Mouse (Mus musculus) spleen, adult 12 weeks (tissue): ENCODE results near the gene Rab4b.

ENCODE experiments used
- DNase-seq: peaks from one replicate; pipeline ENCODE4 v3.0.0; 2022; ENCODE audit warnings: low spot score

The Rab4b gene

DNA sequence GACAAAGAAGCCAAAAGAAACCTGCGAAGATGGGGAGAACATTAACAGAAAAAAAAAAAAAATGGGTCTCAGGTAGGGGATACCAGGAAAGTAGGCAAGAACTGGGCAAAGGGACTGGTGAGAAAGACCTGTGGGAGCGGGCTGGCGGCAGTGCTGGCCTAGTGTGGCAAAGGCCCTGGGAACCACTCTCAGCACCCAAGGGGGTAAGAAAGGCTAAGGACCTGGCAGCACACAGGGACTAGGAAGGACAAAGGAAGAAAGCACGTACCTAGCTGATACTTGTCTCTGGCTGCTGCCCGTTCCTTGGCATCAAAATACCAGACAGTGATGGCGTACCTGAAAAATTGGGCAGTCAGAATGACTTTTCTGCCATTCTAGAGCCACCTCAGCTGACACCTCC, 19.4 kb downstream of the Rab4b start:
- no peak for DNase-seq

DNA sequence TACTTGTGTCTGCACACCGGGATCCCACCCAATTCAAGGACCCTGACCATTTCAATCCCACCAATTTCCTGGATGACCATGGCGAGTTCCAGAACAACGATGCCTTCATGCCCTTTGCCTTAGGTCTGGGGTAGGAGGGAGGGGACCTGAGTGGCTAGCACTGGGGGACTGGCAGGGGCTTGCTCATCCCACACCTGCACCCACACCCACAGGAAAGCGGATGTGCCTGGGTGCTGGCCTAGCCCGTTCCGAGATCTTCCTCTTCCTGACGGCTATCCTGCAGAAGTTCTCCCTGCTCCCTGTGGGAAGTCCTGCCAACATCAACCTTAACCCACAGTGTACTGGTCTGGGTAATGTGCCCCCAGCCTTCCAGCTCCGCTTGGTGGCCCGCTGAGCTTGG, 20.5 kb downstream of the Rab4b start:
- DNase-seq, result no peak

DNA sequence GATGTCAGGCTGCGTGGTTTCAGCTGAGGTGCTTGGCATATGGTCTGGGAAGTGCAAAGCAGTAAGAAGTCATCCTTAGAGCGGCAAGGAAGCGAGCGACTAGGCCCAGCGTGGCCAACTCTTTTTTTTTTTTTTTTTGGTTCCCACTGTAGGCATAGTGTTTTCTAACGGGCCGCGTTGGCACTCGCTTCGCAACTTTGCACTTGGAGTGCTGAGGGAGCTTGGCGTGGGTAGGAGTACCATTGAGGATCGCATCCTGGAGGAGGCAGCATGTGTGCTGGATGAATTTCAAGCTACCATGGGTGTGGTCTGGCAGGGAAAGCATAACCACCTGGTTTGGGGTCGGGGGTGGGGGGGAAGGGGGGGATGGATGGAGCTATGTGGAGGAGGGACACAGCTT, 22.7 kb downstream of the Rab4b start:
- DNase-seq, result no peak

DNA sequence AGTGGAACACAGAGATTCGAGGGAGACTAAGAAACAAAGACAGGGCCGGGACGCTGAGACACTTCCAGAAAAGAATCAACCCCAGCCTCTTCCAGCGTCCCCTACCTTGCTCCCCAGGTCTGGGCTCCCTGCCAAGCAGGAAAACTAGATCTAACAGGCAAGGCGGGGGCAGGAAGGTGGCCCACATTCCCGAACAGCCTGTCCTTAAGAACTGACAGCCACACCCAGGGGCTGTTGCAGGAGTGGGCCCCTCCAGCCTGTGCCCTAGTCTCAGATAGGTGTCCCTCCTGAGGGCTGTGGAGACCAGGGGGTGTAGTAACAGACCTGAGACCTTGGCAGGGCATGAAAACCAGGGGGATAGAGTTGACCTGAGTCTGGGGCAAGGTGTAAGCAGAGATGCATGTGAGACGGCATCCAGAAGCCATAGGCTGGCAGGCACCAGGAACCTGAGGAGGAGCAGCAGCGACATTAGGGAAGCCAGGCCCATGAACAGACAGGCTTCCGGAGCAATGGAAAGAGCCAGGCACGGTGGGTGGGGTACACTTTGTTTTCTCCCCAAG, 25.4 kb downstream of the Rab4b start, which contains the start of gene Cyp2t4:
Cyp2t4 (plus strand) TSS at position 510 of the 560 bp plus-strand sequence.
- no peak for DNase-seq

DNA sequence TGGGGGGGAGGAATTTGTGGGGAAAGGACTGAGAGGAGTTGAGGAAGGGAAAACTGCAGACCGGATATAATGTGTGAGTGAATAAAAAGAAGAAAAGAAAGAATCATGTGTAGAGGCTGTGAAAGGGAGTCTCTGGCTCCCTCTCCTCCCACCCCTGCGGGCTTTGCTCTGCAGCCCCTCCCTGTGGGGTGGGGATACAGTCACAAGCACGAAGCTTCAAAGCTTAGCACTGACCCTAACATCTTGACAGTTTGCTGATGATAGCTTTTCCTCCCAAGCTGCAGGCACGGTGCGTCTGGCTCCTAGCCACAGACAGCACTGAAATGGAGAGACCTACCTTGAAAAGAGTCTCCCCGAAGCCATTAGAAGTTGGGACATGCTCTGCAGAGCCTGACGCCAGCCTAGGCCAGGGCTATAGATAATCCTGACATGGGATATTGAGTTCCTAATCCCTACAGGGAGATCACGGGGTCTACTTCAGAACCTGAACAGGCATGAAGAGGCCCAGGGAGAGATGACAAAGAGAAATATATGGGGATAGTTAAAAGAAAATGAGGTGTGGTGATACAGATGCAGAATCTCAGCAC, 42.2 kb downstream of the Rab4b start:
- no peak for DNase-seq

DNA sequence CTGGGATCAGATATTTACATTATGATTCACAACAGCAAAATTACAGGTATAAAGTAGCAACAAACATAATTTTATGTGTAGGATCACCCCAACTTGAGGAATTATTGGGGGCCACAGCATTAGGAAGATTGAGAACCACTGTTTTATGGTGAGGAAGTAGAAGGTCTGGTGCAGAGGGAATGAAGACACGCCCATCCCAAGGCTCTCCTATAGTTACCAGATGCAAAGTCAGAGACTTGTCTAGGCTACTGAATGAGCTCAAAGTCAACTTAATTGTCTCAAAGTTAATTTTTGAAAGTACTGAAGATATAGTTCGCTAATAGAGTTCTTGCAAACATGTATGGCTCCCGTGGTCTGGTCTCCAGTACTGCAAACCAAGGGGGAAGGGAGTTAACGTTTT, 44.9 kb downstream of the Rab4b start:
- no peak for DNase-seq

DNA sequence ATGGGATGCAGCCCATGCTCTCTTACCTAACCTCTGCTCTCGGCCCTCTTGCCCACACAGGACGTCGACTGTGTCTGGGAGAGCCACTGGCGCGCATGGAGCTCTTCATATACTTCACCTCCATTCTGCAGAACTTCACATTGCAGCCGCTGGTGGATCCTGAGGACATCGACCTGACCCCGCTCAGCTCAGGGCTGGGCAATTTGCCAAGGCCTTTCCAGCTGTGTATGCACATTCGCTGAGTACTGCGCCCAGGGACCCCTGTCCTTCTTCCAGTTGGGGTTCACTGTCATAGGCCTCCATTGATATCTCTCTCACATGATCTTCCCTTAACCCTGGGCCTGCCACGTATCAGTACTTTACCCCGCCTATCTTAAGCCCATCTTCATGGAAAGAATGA, 45.5 kb downstream of the Rab4b start:
- DNase-seq, result no peak

DNA sequence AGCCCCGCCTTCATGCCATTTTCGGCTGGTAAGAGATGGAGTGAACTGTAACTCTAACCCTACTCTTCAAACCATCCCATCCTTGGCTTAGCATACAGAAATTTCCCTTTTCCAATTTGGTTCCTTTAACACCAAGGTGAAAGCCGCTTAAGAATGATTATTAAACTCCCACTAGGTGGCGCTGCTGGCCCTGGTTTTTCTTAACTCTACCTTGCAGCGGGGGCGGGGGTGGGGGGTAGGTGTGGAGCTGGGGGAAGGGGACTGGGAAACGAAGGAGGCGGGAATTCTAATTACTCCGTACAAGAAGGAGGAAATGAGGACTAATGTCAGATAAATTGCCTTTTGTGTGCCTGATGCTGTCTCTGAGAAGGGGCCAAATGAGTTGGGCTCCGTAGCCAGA, 46.1 kb downstream of the Rab4b start:
- DNase-seq, result no peak

DNA sequence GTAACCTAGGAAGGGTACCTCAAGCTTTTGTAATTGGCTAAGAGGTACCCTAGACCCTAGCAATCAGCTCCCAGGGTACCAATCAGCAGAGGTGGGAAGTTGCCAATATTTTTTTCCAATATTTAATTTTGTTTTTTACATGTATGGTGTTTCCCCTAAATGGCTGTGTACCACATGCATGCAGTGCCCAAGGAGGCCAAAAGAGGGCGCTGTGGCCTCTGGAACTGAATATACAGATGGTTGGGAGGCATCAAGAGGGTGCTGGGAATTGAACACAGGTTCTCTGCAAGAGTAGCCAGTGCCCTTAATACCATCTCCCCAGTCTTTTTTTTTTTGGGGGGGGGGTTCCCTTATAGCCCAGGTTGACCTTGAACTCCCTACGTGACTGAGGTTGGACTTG, 47.3 kb downstream of the Rab4b start:
- no peak for DNase-seq

DNA sequence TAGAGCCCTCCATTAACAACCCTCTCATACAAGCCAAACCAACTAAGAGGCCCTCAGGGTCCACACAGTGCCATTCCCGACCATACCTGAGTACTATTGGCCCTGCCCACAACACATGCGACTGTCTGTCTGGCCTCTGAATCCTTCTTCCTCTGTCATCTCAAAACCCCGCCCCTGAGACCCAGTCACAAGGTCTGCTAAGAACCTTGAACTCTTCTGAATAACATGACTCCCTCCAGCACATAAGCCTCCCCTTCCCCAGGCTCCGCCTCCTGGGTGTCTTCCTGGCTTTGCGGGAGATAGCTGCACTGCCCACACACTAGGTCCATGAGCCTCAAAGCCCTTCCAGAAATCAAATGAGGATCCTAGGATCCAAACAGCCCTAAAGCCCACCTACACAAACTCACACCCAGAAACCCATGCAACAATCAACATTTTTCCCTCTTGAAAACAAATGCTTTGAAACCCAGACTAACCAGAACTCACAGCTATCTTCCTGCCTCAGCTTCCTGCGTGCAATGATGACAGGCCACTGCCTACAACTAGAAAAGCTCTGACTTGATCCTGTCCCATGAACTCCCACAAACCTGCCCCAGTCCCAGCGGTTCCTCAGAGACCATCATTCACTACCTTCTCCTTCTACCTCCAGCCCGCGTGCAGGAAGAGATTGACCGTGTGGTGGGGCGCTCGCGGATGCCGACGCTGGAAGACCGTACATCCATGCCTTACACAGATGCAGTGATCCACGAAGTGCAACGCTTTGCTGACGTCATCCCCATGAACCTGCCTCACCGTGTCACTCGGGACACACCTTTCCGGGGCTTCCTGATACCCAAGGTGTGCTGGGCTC, 48.0 kb downstream of the Rab4b start:
- no peak for DNase-seq

DNA sequence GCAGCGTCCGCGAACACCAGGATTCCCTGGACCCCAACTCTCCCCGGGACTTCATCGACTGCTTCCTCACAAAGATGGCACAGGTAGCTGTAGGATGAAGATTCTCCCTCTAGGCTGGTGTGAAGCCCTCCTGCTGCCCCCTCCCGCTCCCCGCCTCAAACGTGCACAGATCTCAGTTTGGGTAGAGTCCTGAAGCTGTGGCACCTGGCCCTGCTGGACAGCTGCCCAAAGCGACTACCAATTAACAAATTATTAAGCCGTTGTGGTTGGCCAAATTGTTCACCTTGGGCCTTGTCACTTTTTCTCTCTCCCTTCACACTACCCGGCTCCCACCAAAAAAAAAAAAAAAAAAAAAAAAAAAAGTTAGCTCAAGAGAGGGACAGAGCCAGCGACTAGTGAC, 48.9 kb downstream of the Rab4b start:
- DNase-seq, result no peak

DNA sequence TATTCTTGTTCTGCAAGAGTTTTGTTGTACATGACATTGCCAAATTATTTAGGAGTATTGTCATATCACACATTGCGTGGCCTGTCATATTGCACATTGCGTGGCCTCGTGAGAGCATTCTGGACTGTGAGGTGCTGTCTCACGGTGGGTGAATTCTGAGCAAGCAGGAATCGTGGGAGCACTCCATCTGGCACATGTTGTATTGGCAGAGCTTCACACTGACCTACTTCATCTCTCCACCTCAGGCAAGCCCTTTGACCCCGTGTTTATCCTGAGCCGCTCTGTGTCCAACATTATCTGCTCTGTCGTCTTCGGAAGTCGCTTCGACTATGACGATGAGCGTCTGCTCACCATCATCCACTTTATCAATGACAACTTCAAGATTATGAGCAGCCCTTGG, 49.8 kb downstream of the Rab4b start:
- DNase-seq, result no peak

DNA sequence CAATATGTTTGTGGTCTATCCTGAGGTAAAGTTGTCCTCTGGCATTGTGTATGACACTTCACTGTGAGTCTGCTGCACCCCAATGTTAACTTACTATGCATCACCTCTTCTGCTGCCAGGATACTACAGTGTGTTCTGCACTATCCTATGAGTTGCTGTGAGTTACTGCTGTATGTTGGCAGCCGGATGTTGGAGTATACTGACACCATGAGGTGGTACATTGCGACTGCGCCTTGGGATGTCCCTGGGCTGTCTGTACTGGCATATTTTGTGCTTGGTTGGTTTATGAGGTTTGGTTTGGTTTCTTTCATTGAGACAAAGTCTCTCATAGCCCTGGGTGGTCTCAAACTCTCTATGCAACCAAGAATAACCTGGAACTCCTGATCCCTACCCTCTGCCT, 50.5 kb downstream of the Rab4b start:
- no peak for DNase-seq

DNA sequence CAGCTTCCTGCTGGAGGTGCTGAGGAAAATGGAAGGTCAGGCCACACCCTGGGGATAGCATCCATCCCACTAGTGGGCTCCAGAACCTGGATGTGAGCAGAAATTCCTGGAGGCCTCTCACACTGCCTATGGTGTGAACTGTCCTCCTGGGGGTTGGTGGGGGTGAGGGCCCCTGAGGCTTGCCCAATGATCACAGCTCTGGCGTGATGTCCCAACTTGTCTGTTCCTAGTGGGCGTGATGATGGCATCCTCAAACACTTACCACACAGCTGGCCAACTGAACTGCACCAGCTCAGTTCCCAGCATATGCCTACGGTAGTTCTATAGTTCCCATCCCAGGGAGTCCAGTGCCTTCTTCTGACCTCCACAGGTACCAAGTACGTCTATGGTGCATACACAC, 53.7 kb downstream of the Rab4b start:
- no peak for DNase-seq

DNA sequence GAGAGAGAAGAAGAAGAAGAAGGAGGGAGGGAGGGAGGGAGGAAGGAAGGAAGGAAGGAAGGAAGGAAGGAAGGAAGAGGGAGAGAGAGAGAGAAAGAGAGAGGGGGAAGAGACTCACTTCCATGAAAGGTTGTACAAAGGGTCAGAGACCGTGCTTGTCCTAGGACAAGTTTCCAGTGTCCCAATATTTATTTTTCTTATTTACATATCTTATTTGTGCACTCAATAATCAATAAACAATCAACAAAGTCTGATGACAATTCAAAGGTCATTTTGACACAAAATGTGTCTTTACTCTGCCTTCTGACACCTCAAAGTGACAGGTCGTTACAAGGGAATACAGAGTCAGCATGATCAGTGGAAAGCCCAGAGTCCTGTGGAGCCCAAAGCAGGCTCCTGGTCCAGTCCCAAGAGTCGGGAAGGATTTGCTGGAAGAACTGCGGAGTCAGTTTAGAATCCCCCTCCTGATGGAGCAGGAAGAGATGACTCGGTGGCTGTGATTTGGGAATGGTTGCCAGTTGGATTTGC, 54.3 kb downstream of the Rab4b start:
- no peak for DNase-seq

DNA sequence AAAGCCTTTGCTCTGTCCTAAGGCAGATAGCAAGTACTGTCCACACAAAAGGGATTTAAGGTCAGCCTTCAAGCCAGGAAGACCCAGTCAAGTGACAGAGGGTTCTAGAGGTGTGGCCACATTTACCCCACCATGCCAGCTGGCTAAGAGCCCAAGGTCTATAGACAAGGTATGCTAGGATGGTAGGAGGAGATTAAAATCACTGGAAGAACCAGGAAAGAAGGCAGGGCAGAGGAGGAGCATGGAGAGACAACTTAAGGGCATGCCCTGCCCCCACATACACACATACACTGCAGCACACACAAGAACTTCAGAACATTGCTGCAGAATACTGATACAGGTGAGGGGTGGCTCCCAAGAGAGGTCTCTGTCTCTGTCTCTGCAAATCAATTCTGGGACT, 59.0 kb downstream of the Rab4b start, which contains the start of gene Cyp2f2:
Cyp2f2 (plus strand) TSS at position 234 of the 400 bp plus-strand sequence.
- no peak for DNase-seq
